Mouse (Mus musculus) lung, adult 2 months (tissue): ENCODE results near the gene Dusp3. TPM values are rescaled to one million over a fixed set of nuclear protein-coding genes. Genes with fewer than 3 reads are reported as not detected.

Experiments used
- DNase-seq: peaks from one replicate; pipeline ENCODE4 v3.0.0; 2022
- H3K4me1 ChIP-seq: fragments of 200-500 bp; 2 replicates; pipeline ENCODE4 v1.6.1; 2011; ENCODE audit warnings: low read length; ENCODE audit not compliant: control insufficient read depth, insufficient read depth
- H3K4me3 ChIP-seq: fragments of 200-500 bp; replicated peaks from 2 replicates; pipeline ENCODE3; 2011; ENCODE audit warnings: low read depth, mild to moderate bottlenecking, control low read depth, low read length; ENCODE audit errors: extremely low read depth
- CTCF ChIP-seq: fragments of 200-500 bp; IDR thresholded peaks from 2 replicates; pipeline ENCODE4 v1.5.1; 2011; ENCODE audit warnings: mild to moderate bottlenecking, low read length, control low read depth; ENCODE audit not compliant: insufficient read depth
- POLR2A ChIP-seq: fragments of 200-500 bp; IDR thresholded peaks from 2 replicates; pipeline ENCODE4 v1.6.1; 2011; ENCODE audit warnings: low read depth, mild to moderate bottlenecking, control low read depth, low read length, borderline replicate concordance; ENCODE audit errors: extremely low read depth
- WGBS: fragments of 180-500 bp; shearing (Covaris S2); methylation state at CpG from one replicate; pipeline ENCODE4 v1.1.7; 2018; 5-methylcytosine and 5-hydroxymethylcytosine counted together
- polyA plus RNA-seq: library from polyadenylated mRNA; depleted of rRNA; stranded (reverse); fragments of >200 nt; gene quantifications from 2 replicates; pipeline ENCODE4 v1.2.3, GENCODE M21; 2012

Gene Dusp3
- polyA plus RNA-seq, 1 experiment = 176 TPM

- DNase-seq = no peak
- H3K4me3 ChIP-seq = no peak overlapping the region
- H3K4me1 ChIP-seq = peaks cover 4% of the 10 kb centered on the region; the same call in 1 of the 2 replicates
- 3% methylated on average over 11 of the region's 11 CpGs for WGBS
- TF ChIP-seq POLR2A (no peak), CTCF (no peak)
These were observed 23.8 kb downstream of the Dusp3 start for GRCm38 (mm10) chr11:101963043-101963442.

- TF ChIP-seq POLR2A = no peak
- no peak for TF ChIP-seq CTCF
- Histone ChIP-seq H3K4me3 (no peak overlapping the region), H3K4me1 (no peaks in the 10 kb centered on the region; the same call in 1 of the 2 replicates)
- no peak for DNase-seq
- 45% methylated on average over 5 of the region's 5 CpGs for WGBS
These were observed 29.3 kb downstream of the Dusp3 start for GRCm38 (mm10) chr11:101957476-101957875.

GRCm38 (mm10) chr11:101953441-101953840, 33.4 kb downstream of the Dusp3 start:
- TF ChIP-seq POLR2A = no peak
- no peak for TF ChIP-seq CTCF
- no peak for DNase-seq
- Histone ChIP-seq H3K4me1 (no peaks in the 10 kb centered on the region; the same call in 1 of the 2 replicates), H3K4me3 (no peak overlapping the region)
- WGBS = 30% methylated on average over 4 of the region's 4 CpGs

DNA sequence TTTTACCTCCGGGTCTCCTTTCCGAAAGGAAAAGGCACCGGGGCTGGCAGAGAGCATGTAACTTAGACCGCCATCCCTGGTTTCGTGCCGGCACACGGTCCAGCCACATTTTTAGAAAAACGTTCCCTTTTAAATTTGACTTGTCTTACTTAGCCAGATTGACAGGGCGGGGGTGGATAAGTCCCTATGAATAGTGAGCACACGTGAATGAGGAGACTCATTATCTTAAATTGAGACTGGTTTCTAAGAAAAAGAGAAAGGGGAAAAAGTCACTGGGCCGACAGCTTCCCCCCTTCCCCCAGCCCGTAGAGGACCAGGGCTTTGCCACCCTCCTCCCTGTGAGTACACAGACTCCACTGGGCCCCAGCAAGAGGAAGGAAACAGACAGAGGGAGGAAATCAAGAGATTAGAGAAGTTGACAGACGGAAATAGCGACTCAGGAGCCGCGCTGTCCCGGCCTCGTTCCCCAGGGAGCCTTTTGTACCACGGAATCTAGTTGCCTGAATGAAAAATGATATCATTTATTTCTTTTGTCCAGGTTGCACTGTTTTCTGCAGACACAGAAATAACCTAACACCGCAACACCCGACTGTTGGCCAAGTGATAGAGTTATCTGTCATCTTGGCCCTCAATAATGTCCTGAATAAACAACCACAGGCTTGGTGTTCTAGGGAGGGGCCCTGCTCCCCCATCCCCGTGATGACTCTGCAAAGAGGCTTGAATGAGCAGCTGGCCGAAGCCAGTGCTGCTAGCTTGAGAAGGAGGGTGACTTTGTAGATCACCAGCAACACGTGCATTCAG, 34.1 kb downstream of the Dusp3 start:
- DNase-seq = no peak
- WGBS = 11% methylated on average over 24 of the region's 24 CpGs
- Histone ChIP-seq H3K4me3 (no peak overlapping the region), H3K4me1 (no peaks in the 10 kb centered on the region; the same call in 1 of the 2 replicates)
- TF ChIP-seq CTCF (no peak), POLR2A (no peak)

- TF ChIP-seq POLR2A = no peak
- TF ChIP-seq CTCF = no peak
- no peak for DNase-seq
- 70% methylated on average over 5 of the region's 5 CpGs for WGBS
- H3K4me3 ChIP-seq = no peak overlapping the region
- H3K4me1 ChIP-seq = no peaks in the 10 kb centered on the region; the same call in 1 of the 2 replicates
These were observed 36.8 kb downstream of the Dusp3 start for GRCm38 (mm10) chr11:101950021-101950420.

GRCm38 (mm10) chr11:101946525-101946924, 40.3 kb downstream of the Dusp3 start:
- Histone ChIP-seq H3K4me3 (no peak overlapping the region), H3K4me1 (no peaks in the 10 kb centered on the region)
- no peak for DNase-seq
- TF ChIP-seq CTCF = no peak
- TF ChIP-seq POLR2A = no peak
- WGBS = 49% methylated on average over 5 of the region's 5 CpGs

DNA sequence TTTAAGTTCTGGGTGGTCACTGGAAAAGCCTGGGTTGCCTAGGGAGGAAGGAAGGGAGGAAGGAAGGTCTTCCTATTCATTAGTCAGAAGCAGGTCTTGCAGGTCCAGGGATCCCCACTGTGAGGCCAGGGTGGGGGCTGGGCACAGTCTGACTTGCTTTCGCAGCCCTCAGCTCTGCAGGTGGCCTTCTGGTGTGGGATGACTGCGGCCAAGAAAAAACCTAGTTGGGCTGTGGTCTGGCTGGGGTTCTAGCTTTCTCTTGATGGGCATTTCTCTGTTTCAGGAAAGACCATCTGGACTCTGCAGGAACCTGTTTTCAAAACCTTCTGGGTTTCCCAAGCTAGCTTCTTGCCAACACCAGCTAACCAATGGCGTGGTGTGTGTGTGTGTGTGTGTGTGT, 43.8 kb downstream of the Dusp3 start:
- Histone ChIP-seq H3K4me1 (no peaks in the 10 kb centered on the region), H3K4me3 (no peak overlapping the region)
- 53% methylated on average over 3 of the region's 3 CpGs for WGBS
- no peak for TF ChIP-seq POLR2A
- DNase-seq = no peak

GRCm38 (mm10) chr11:101937108-101937507, 49.7 kb downstream of the Dusp3 start:
- 1% methylated on average over 32 of the region's 32 CpGs for WGBS
- H3K4me1 ChIP-seq = no peaks in the 10 kb centered on the region
- TF ChIP-seq POLR2A = no peak
- no peak for TF ChIP-seq CTCF
- peak; percentile 11 for DNase-seq
- peak overlapping the region; percentile 39 for H3K4me3 ChIP-seq

GRCm38 (mm10) chr11:101936421-101936820, 50.4 kb downstream of the Dusp3 start:
- no peak overlapping the region for H3K4me3 ChIP-seq
- DNase-seq = no peak
- TF ChIP-seq CTCF = no peak
- TF ChIP-seq POLR2A = no peak
- no peaks in the 10 kb centered on the region for H3K4me1 ChIP-seq
- 43% methylated on average over 7 of the region's 7 CpGs for WGBS

DNA sequence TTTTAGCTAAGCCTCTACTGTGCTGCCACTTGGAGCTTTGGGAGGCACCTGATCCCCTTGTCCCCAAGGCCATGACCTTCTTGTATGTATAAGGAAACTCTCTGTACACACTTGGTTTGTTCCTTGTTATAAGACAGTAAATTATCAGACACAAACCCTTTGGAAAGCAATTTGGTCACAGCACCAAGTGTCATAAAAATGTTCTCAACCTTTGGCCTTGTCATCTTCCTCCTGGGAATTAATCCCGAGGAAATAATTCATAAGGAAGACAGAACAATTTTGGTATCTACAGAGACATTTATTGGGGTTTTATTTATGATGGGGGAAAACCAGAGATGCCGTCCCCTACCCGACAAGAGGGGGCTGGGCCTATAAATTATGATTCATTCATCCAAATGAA, 51.1 kb downstream of the Dusp3 start:
- TF ChIP-seq POLR2A (no peak), CTCF (no peak)
- Histone ChIP-seq H3K4me3 (no peak overlapping the region), H3K4me1 (no peaks in the 10 kb centered on the region)
- no peak for DNase-seq
- 79% methylated on average over 3 of the region's 3 CpGs for WGBS
